Mouse (Mus musculus) erythroblast, embryonic 14.5 days (primary cell): Measurements from ENCODE around the gene Itgb3bp. TPM values are rescaled to one million over a fixed set of nuclear protein-coding genes. Genes with fewer than 3 reads are reported as not detected.

Source experiments
- H3K27me3 ChIP-seq: 2 replicates; pipeline ENCODE4 v1.6.1; 2012; ENCODE audit warnings: inconsistent platforms; ENCODE audit not compliant: control insufficient read depth
- H3K36me3 ChIP-seq: 2 replicates; pipeline ENCODE4 v1.6.1; 2012; ENCODE audit warnings: mild to moderate bottlenecking, inconsistent platforms; ENCODE audit not compliant: control insufficient read depth
- H3K4me1 ChIP-seq: 2 replicates; pipeline ENCODE4 v1.6.1; 2012; ENCODE audit warnings: inconsistent platforms; ENCODE audit not compliant: control insufficient read depth
- H3K4me3 ChIP-seq: replicated peaks from 2 replicates; pipeline ENCODE3; 2012; ENCODE audit warnings: moderate library complexity, mild to moderate bottlenecking, inconsistent platforms
- H3K9me3 ChIP-seq: 2 replicates; pipeline ENCODE4 v1.6.1; 2012; ENCODE audit warnings: low read length, inconsistent platforms, mixed read lengths; ENCODE audit not compliant: control insufficient read depth
- GATA1 ChIP-seq: IDR thresholded peaks from 2 replicates; pipeline ENCODE4 v1.6.1; 2012; ENCODE audit warnings: low read length, inconsistent platforms, mixed read lengths
- TAL1 ChIP-seq: IDR thresholded peaks from 3 replicates; pipeline ENCODE4 v1.6.1; 2012; ENCODE audit warnings: low read length, inconsistent platforms, mixed read lengths
- polyA plus RNA-seq: library from polyadenylated mRNA; stranded (reverse); fragments of >175 nt; gene quantifications from 2 replicates; pipeline ENCODE4 v1.2.3, GENCODE M21; 2012

Gene Itgb3bp
- polyA plus RNA-seq, 1 experiment = 0.23 TPM

DNA sequence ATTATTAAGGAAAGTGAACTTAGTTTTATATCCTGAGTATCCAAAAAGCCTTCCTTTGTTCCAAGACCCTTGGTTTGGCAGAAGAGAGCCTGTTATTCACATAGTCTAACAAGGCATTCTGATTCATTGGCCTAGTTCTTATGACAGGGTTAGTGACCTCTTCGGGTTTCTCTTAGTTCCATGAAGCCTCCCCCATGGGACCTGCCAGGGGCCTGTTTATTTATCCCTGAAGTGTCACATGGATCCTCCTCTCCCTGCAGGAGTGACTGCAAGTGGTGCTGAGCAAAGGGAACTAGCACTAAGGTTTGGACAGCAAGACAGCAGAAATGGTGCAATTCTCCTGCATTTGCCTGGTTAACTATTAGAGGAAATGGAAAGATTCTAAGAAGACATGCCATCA, 156.6 kb downstream of the Itgb3bp start:
- H3K9me3 ChIP-seq = no peaks in the 10 kb centered on the region
- H3K36me3 ChIP-seq = no peaks in the 10 kb centered on the region
- no peak for TF ChIP-seq TAL1
- TF ChIP-seq GATA1 = no peak
- no peaks in the 10 kb centered on the region for H3K4me1 ChIP-seq
- H3K27me3 ChIP-seq = no peaks in the 10 kb centered on the region
- H3K4me3 ChIP-seq = no peak overlapping the region

DNA sequence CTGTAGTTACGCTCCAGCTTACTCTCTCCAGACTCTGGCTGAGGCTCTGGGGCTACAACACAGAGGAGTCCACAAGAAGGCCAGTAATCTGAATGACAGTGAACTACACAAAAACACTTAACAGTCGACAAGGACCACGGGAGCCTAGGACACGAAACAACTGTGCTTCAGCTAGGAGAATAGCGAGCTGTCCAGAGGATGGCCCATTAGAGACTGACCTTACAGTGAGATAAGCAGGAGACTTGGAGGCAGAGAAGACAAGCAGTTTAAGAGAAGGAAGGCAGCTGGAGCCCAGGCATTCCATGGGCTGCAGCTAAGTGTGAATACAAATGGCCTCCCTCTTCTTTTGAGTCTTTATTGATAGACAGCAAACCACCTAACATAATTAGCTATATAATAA, 159.1 kb downstream of the Itgb3bp start:
- H3K27me3 ChIP-seq = no peaks in the 10 kb centered on the region
- H3K36me3 ChIP-seq = no peaks in the 10 kb centered on the region
- TF ChIP-seq GATA1 = no peak
- no peak for TF ChIP-seq TAL1
- H3K4me3 ChIP-seq = no peak overlapping the region
- H3K9me3 ChIP-seq = no peaks in the 10 kb centered on the region
- H3K4me1 ChIP-seq = no peaks in the 10 kb centered on the region

DNA sequence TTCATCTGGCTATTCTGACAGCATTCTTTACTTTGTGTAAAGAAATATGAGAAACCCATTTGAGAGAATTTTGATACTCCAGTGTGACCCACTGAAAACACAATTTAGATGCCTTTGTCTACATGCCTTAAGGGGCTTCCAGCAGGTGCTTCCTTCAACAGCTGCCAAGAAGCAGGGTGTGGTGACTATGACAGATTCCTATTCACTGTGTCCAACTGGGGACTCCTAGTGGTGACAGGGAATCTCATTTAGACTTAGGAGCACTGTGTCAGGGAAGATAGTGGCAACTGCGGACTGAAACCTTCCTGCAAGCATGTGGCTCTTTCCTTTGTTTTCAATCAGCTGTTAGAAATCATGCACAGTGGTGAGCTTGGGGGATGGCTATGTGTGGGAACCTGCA, 162.9 kb downstream of the Itgb3bp start:
- H3K9me3 ChIP-seq = no peaks in the 10 kb centered on the region

DNA sequence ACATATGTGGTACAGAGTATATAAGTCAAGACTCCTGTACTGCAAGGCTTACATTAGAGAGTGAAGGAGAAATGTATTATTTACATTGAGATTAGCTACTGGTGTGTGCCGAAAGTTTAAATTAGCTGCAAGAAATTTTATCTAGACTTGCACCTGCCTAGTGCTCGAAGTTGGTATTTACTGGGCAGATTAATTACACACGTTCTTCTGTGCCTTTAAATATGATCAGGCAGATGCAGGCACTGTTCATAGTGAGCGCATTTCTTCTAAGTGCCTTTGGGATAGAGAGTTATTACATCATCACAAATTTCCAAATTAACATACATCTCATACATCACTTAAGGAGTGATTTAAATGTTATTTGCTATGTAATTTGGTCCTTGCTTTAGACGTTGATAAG, 163.3 kb downstream of the Itgb3bp start:
- no peaks in the 10 kb centered on the region for H3K4me1 ChIP-seq
- H3K27me3 ChIP-seq = no peaks in the 10 kb centered on the region
- H3K4me3 ChIP-seq = no peak overlapping the region
- no peaks in the 10 kb centered on the region for H3K9me3 ChIP-seq
- TF ChIP-seq TAL1 = no peak
- no peak for TF ChIP-seq GATA1
- peaks cover under 1% of the 10 kb centered on the region for H3K36me3 ChIP-seq

More for the DNA sequence above, 162.9 kb downstream of the Itgb3bp start:
- Histone ChIP-seq H3K27me3 (no peaks in the 10 kb centered on the region), H3K4me3 (no peak overlapping the region), H3K36me3 (no peaks in the 10 kb centered on the region; the same call in none of the 2 replicates), H3K4me1 (no peaks in the 10 kb centered on the region)
- TF ChIP-seq GATA1 (no peak), TAL1 (no peak)

DNA sequence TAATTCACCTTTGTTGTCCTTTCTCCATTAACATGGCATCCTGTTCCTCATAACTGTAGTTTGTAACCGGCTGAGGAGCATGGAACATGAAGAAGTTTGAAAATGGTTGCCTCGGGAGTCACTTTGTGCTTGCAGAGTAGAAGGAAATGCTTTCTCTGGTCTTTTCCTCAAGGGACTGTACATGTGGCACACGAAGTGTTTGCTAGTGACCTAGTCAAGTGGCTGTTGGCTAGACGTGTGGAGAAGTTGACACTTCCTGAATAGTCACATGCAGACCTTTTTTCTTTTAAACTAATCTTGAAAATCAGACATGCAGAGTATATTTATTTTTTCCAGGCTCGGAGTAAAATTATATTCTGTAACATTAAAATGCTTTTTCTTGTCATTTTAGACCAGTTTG, 177.2 kb downstream of the Itgb3bp start:
- Histone ChIP-seq H3K27me3 (no peaks in the 10 kb centered on the region), H3K9me3 (no peaks in the 10 kb centered on the region), H3K4me1 (no peaks in the 10 kb centered on the region), H3K4me3 (no peak overlapping the region), H3K36me3 (peaks cover 48% of the 10 kb centered on the region)
- TF ChIP-seq GATA1 = no peak
- TF ChIP-seq TAL1 = no peak

DNA sequence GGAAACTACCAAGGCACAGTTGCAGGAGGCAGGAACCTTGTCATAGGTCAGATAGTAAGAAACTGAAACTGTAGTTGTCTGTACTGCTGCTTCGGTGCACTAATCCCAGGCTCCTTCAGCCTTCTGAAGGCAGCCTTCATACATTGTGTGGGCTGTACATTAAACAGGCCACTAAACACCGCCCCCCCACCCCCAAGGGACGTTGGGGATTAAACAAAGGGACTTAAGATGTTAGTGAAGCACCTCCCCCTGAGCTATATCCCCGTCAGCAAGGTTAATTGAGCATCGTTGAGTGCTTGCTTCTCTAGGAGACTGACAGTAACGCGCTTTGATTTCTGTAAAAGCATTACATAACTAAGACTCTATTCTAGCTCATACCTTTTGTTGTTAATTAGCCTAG, 189.8 kb downstream of the Itgb3bp start:
- Histone ChIP-seq H3K4me1 (no peaks in the 10 kb centered on the region), H3K36me3 (peaks cover 16% of the 10 kb centered on the region), H3K4me3 (no peak overlapping the region), H3K27me3 (no peaks in the 10 kb centered on the region), H3K9me3 (no peaks in the 10 kb centered on the region)
- TF ChIP-seq GATA1 (no peak), TAL1 (no peak)

DNA sequence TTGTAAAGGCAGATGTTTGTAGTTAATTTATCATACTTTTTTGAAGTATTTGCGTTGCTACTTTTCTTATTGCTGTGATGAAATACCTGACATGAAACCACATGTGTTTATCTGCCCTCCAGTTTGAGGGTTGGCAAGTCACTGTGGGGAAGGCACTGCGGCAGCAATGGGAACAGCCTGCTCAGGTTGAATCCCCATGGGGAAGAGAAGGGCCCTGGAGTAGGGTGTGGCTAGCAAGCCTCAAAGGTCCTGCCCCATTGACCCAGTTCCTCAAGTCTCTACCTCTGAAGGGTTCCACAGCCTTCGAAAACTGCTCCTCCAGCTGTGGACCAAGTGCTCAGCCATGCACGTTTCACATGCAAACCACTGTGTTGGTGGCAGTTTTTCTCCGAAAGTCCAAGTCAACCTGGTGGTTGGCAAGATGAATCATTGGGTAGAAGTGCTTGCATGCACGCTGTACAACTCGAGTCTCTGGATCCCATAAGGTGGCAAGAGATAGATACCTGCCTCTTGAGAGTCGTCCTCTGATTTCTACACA, 203.6 kb downstream of the Itgb3bp start:
- TF ChIP-seq TAL1 (no peak), GATA1 (no peak)
- peaks cover 70% of the 10 kb centered on the region for H3K36me3 ChIP-seq
- H3K9me3 ChIP-seq = peaks cover 9% of the 10 kb centered on the region
- no peaks in the 10 kb centered on the region for H3K27me3 ChIP-seq
- no peaks in the 10 kb centered on the region for H3K4me1 ChIP-seq
- H3K4me3 ChIP-seq = no peak overlapping the region

DNA sequence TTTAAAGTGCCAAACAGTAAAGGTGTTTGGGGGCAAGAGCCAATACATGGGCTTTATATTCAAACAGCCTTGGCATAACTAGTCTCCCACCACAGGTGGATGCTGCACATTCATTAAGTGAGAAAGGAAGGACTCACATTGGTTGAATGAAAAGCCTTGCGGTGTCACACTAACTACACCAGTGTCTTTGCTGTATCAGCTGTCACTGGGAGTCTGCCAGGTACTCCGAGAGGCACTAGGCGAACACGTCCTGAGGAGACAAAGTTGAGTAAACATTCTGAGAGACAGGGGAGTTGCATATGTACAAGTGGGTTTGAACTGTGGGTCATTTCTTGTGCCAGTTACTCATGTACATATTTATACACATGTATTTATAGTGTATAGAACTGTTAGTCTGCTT, 205.3 kb downstream of the Itgb3bp start:
- H3K9me3 ChIP-seq = peaks cover under 1% of the 10 kb centered on the region; the same call in 1 of the 2 replicates
- no peak overlapping the region for H3K4me3 ChIP-seq
- no peaks in the 10 kb centered on the region for H3K27me3 ChIP-seq
- H3K36me3 ChIP-seq = peaks cover 66% of the 10 kb centered on the region
- TF ChIP-seq GATA1 (no peak), TAL1 (no peak)
- no peaks in the 10 kb centered on the region for H3K4me1 ChIP-seq

DNA sequence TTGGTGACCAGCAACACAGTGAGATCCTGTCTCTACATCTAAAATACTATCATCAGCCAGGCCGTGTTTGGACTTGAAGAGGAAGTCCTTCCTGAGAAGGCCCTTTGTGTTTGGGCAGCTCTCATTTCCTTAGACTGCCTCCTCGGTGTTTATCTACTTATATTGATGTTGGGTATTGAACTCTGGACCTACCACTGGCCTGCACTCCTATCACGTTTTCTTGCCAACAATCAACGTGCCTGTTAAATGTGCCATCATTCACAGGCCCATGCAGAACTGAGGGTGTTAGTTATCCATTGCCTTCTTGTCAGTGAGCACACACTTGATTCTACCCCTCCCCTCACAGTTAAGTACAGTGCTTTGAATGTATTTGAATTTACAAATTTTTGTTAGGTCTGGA, 211.7 kb downstream of the Itgb3bp start:
- Histone ChIP-seq H3K36me3 (peaks cover 32% of the 10 kb centered on the region), H3K4me1 (peaks cover 25% of the 10 kb centered on the region), H3K4me3 (no peak overlapping the region), H3K27me3 (no peaks in the 10 kb centered on the region), H3K9me3 (no peaks in the 10 kb centered on the region)
- TF ChIP-seq TAL1 = no peak
- TF ChIP-seq GATA1 = no peak
